Mouse (Mus musculus) cerebellum, postnatal 36 days (tissue): ENCODE measurements around the gene Slamf6.
"Not testable (repeated sequence)": the region's sequence is repeated elsewhere in the genome, so short reads cannot be mapped to it uniquely, and the experiment has no call there.

ENCODE experiments used
- DNase-seq, 2 experiments: peaks; one replicate each; pipeline ENCODE4 v3.0.0; 2021 to 2022; ENCODE audit warnings: mixed read lengths in 2 of 2

Slamf6 gene

DNA sequence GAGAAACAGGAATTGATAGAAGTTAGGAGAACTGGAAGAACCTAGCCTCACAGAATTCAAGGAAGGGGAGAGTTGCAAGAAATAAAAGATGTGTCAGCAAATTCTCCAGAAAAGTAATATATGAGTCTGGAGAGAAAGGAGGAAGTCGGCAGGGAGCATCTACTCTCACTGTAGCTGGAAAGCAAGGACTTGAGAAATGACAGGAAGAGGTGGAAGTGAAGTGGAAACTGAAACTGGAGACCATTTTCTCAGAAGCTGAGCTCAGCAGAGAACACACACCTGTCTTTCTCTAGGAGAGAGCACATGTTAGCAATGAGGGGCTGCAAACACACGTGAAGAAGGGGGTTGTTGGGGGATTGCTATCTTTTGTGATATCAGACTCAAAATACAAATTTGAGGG is 40.1 kb downstream of the Slamf6 start:
- no peak for DNase-seq

DNA sequence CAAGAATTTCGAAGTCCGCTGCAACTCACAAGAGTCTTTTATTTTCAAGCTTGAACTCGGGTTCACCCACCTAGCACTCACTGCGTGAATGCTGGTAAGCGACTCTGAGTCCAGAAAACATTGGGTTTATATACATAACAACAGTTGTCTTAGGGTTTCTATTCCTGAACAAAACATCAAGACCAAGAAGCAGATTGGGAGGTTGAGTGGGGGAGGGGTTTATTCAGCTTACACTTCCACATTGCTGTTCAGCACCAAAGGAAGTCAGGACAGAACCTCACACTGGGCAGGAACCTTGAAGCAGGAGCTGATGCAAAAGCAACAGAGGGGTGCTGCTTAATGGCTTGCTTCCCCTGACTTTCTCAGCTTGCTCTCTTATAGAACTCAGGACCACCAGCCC is 43.4 kb downstream of the Slamf6 start:
- no peak for DNase-seq

DNA sequence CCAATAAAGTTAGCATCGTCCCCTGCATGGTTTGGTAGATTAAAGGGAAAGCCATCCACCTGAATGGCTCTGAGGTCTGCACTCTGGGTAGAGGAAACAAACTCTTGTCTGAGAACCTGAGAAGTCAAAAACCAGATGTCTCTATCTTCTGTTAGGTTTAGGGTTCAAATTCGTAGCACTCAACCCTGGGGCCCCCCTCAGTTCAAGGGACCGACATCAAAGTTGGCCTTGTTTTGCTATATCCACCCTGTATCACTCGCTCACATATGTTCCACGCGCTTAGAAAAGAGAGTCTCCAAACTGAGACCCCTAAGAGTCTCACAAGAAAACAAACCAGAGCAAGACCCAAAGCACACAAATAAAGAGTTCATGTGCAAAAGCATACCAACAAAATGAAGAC is 44.4 kb downstream of the Slamf6 start:
- DNase-seq: no peak

DNA sequence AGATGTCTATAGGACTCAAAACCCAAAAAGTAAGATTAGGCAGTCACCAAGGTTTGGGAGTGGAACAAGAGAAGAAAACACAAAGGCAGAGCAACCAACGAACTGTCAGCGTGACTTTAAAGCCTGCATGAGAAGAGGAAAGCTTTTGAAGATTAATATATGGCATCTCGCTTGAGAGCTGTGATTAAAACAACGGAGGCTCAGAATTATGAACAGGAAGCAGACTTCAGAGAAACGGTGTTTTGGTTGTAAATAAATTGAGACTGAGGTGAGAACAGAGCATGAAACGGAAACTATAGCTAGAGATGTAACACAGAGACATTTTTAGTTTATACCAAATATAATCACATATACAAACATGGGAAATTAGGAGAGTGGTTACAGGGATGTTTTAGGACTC is 46.3 kb downstream of the Slamf6 start:
- no peak for DNase-seq

DNA sequence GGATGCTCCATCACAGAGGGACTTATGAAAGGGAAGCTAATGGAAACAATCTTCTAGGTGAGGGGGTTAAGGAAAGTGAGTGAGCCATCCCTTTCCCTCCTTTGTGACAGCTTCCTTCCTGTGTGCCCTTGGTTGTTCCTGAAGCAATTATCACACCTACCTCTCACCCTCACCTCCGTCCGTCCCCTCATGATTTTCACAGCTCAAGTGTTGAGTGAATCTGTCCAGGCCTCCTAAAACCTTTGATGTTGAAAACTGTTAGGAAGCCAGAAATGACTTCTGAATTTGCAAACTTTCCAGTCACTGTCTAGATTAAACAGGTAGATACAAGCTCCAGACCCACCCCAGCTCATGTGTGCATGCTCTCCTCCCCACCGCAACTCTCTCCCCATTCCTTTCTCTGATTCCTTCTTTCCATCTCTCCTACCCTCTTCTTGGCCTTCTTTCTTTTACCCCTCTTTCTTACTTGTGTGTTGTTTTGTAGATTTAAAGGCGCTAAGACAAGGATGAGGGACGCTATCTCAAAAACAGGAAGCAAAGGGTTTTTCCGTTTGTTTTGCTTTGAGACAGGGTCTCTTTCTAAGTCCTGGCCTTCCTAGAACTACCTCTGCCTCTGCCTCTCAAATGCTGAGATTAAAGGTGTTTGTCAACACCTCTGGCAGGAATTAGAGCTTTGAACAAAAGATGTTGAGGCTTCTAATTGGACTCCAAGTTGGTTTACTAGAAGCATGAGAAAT is 48.9 kb downstream of the Slamf6 start:
- DNase-seq: no peak

DNA sequence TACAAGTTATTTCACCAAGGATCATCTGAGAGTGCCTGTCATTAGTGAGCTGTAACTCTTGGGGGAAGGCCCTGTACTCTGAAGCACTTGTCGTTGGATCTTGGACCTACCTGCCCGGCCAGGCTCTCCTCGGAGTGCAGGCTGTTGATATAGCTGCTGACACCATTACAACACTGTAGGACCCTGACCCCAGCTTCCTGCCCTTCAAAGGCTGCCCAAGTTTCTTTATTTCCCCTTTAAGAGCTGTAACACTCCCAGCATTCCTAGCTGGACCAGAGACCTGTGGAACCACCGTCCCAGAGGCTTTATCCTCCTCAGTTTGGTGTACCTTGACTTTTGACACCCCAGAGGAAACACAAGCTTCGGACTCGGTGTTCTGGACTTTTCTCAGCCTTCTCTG is 51.9 kb downstream of the Slamf6 start:
- no peak for DNase-seq

DNA sequence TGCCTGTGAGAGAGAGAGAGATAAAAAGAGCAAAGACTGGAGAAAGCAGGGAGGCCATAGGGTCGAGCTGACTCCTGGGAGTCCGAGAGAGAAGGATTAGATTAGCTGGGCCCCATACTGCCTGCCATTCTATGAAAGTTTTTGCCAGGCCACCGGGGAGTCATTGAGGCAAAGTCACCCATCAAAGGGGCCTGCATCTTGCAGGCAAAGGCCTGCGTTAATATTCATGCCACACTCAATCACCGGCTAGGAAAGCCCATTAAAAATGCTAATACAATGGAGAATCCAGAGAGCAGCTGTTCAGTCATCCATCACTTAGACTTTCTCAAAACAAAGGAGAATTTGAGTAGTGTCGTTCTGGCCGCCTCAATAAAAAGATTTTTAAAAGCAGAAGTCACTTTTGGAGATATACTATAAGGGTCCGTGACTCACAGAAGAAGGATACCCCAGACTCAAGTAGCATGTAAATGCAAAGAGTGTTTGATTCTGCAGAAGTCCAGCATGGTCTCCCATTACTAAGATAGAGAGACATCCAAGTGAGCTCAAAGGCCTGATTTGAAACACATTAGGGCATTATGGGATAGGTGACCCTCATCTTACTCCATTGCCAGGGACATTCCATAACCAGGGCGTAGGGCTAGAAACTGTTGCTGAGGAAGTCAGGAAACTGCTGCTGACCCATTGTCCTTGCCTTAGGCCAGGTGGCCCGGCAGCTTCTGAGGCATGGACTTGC is 53.7 kb downstream of the Slamf6 start:
- DNase-seq: no peak

DNA sequence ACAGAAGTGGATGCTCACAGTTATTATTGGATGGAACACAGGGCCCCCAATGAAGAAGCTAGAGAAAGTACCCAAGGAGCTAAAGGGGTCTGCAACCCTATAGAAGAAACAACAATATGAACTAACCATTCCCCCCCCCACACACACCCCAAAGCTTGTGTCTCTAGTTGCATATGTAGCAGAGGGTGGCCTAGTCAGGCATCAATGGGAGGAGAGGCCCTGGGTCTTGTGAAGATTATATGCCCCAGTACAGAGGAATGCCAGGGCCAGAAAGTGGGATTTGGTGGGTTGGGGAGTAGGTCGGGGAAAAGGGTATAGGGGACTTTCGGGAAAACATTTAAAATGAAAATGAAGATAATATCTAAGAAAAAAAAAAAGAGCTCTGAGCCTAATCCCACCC is 57.0 kb downstream of the Slamf6 start:
- DNase-seq: not testable (repeated sequence)

DNA sequence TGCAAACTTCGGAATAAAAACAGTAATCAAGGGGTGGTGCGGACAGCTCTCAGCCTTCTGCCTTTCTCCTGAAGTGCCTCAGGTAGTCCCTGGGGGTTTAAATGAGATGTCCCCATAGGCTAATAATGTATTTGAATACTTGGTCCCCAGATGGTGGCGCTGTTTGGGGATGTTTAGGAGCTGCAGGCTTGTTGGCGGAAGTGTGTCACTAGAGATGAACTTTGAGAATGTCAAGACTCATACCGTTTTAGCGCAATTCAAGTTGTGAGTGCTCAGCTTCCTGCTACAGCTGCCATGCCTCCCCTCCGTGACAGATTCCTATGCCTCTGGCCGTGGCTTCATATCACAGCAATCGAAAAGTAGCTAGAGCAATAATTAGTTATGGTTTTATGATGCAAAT is 58.1 kb downstream of the Slamf6 start:
- DNase-seq: no peak

DNA sequence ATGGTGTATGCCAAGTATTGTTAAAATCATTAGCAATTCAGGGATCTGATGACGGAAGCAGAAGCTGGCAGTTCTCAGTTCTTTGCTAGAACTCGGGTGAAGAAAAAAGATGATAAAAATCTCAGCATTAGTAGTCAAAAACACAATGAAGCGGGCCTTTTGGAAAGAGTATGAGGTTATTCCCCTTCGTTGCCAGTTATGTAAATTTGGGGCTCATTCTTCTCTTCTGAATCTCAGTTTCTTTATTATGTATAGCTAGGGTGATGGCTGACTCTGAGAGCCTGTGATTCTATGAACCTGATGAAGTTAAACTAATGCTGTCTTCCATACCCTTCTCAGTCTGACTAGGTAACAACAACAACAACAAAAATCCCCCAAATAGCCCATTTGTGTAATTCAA is 58.5 kb downstream of the Slamf6 start:
- no peak for DNase-seq

DNA sequence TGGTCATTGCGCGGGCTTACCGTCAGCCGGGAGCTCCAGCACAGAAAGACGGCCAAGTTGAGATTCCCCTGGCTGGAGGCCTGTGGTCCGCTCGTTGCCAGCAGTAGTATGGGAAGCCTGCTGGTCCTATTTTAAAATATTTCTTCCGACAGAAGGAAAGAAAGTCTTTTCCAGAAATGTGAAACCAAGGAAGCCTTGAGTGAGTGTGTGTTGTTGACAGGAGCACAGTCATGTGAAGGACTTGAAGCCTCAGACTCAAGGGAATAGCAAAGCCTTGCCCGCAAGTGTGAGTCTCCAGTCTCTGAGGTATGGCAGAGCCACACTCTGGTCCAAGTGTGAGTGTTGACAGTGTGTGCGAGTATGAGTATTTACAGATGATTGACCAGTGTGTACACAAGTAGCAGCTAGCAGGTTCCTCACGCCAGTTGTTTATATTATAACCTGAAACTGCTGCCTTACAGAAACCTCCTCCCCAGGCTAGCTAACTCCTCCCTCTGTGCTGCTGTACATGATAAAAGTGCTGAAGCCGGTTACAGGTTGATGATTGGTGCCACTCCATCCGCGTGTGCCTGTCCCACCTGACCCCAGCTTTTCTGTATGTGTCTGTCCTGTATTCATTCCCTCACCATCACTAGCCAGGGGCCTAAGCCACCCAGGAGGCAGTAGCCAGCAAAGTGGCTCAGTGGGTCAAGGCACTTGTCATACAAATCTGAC is 59.7 kb downstream of the Slamf6 start:
- DNase-seq: no peak

DNA sequence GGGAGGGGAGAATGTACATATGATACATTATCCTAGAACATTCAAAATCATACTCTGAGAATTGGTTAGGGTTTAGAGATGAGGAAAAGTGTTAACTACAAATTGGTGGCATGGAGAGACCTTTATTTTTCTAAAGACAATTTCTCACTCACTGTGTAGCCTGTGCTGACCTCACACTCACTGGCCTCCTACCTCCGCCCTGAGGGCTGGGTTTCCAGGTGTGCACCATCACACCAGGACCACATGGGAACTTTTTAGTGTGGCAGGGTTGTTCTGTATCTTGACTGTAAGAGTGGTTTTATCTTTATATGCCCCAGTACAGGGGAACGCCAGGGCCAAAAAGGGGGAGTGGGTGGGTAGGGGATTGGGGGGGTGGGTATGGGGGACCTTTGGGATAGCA is 60.6 kb downstream of the Slamf6 start:
- DNase-seq: no peak

DNA sequence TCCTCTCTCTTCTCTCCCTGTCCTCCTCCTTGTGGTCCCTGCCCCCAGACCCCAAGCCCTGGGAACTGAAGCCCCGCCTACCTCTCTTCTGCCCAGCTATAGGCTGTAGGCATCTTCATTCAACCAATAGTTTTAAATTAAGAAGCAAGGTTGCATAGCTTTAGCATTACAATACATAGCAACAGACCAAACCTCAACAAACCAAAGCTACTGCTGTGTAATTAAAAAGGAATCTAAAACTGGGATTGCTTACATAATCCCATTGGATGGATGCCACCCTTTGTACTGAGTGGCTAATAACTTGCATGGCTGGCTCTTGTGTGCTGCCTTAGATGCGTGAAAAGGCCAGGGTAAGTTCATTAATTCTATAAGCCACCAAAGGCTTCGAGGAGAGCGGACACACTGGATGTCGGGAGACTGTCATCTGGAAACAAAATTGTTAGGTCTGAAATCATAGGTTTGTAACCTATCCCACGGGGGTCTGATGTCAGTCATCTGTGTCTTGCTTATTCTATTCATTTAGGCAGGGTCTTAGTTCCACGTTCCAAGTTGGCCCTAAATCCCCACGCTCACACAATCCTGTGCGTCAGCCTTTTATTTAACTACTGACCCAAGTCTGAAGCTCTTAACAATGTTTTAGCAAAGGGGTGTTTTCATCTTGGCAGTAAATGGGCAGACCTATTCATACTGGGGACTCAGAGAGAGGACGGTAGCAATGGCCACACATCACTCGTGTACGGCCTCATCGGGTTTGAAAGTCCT is 62.8 kb downstream of the Slamf6 start:
- no peak for DNase-seq

DNA sequence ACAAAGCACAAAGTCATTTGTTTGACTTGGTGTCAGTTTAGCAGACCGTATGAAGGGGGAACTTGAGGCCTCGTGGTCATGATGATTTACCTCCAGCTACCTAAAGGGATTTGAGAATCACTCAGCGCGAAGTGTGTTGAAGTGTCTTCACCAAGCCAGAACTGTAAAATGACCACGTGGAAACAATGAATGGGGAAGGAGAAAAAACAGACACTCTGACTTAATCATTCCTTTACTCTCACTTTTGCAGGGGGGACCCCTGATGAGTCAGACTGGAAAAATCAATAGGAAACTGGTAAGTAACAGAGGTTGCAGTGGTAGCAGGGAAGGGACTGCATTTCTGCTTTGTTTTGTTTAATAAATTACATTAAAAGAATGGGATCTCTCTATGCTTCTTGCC is 64.9 kb downstream of the Slamf6 start:
- DNase-seq: no peak

DNA sequence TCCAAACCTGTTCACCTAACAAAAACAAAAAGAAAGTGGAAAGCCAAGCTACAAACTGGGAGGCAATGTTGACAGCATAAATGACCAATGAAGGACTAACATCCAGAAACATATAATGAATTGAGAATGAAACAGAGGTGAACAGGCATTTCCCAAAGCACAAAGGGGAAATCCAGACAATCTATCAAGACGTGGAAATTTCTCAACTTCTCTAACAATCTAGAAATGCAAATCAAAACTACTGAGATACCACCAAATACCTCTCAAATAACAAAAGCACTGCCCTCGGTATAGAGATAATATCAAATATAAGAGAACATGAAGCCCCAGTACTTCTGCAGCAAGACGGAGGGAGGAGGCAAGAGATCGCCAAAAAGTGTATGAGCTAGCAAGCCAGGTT is 65.4 kb downstream of the Slamf6 start:
- DNase-seq: no peak

DNA sequence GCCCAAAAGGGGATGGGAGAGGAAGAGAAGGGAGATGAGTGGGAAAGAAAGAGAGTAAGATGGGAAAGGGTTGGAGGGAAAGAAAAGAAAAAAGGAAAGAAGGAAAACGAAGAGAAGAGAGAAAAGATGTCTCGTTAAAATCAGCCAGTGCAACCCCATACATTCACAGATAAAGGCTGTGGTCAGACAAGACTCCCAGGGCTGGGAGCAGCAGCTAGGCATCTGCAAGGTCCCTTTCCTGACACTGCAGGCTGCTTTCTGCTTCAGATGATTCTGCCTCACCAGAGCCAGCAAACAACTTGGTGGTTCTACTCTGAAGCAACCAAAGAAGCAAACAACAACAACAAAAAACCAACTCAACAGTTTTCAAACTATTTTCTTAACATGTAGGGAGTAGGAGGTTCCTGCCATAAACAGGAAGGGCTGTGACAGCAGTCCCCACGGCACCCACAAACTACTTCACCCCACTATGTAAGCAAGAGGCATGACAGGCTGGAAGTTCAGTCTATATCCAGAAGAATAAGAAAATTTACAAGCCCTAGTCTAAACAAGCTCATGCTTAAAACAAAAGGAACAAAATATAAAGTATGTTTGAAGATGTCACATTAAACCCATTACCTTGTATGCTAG is 66.2 kb downstream of the Slamf6 start:
- DNase-seq: no peak

DNA sequence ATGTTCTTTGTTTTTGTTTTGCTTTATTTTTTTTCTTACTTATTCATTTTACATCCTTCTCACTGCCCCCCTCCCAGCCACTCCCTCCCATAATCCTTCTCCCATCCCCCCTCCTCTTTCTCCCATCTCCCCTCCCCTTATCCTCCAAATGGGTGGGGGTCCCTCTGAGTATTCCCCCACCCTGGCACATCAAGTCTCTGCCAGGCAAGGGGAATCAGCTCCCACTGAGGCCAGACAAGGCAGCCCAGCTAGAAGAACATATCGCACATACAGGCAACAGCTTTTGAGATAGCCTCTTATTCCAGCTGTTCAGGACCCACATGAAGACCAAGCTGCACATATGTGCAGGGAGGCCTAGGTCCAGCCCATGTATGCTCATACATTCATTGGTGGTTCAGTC is 66.8 kb downstream of the Slamf6 start:
- DNase-seq: no peak

DNA sequence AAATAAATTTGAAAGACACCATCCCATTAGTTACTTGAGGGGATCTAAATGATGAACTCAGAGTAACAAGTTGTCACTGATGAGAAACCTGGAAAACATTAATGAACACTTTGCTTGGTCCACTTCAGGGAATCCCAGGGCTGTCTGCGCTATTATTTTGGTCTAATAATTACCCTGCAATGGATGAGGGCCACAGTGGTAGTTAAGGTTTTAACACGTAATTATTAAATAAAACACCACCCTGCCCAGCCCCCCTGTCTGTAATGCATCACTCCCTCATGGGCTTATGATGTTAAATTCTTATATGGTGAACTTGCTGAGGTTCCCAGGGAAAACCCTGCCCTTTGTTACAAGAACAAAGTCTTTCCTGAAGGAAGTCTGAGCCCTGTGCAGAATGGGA is 74.6 kb downstream of the Slamf6 start:
- DNase-seq: no peak

DNA sequence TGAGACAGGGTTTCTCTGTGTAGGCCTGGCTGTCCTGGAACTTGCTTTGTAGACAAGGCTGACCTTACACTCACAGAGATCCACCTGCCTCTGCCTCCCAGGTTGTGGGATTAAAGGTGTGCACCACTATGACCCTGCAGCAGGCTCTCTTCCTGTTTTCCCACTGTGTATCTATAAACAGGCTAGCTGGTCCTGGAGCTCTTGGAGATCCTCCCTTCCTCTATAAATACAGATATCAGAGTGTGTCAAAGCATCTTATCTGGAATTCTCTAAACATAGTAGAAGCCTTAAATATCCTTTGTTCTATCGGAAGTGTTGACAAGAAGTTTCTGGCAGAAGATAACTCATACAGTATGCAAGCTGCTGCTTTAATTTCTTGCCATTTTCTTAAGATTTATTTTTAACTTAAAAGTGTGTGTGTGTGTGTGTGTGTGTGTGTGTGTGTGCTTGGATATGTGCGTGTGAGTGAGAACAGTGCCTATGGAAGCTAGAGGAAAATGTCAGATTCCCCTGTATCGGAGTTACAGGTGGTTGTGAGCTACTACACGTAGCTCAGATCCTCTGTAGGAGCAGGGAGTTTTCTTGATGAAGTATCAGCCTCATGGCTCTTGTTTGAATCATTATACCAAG is 75.7 kb downstream of the Slamf6 start:
- DNase-seq: no peak

DNA sequence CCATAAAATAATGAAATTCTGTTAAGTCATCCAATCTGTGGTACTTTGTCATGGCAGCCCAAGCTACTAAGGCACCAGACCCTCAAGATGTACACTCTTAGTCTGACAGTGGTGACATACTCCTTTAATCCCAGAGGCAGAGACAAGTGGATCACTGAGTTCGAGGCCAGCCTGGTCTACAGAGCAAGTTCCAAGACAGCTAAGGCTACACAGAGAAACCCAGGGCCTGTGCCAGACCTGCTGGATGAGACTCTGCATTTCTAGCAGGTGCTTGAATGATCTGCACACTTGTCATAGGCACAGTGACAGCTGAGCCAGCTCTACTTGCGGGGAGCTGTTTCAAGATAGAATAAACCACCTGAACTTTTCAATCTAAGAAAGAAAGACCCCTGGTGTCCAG is 77.2 kb downstream of the Slamf6 start:
- DNase-seq: no peak

DNA sequence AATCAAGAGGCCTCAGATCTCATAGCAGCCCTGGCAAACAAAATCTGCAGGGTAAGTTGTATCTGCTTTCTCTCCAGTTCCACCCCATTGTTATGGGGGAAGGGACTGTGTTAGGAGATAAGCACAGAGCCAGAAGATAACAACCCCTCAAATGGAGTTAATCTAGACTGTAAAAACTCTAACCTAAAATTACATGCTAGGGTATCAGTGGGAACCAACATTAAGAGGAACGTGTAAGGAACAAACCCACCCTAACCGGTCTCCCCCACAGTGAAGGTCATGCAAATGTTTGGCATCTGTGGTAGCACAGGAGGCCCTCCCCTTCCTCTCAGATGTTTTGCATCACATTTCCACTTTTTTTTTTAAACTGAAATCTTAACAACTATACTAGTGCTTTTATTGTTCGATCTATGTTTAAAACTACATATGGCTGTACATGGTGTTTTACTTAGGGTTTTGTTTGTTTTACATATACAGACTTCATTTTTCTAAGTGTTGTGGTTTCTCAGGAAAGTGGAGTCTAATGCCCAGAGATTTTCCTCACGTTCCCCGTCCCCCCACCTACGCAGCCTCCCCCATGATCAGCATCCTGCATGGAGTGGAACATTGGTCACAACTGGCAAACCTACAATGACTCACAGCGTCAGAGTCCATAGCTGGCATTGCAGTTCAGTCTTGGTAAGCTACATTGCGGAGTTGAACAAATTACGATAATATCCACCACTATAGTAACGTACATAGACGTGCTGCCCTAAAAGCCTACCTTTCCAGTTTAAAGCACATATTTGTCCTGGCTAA is 77.8 kb downstream of the Slamf6 start:
- DNase-seq: no peak
